Mouse (Mus musculus): Measurements from ENCODE around the gene Hsd17b2. TPM values are rescaled to one million over a fixed set of nuclear protein-coding genes. Genes with fewer than 3 reads are reported as not detected.

The Hsd17b2 gene
- not detected for total RNA-seq (2023)

DNA sequence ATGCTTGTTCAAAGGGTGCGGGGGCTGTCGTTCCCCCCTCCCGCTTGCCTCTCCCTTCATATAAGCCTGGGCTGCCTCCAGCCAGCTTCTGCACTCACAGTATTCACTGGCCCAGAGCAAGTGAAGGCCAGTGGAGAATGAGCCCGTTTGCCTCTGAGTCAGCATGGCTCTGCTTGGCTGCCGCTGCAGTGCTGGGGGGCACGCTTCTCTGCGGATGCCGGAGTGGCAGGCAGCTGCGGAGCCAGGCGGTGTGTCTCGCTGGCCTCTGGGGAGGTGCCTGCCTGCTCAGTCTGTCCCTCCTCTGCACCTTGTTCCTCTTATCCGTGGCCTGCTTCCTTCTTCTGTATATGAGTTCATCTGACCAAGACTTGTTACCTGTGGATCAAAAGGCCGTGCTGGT, at the start of gene Hsd17b2:
Gene Hsd17b2, plus strand, starts transcription at position 46 of the 400 bp plus-strand sequence.

DNA sequence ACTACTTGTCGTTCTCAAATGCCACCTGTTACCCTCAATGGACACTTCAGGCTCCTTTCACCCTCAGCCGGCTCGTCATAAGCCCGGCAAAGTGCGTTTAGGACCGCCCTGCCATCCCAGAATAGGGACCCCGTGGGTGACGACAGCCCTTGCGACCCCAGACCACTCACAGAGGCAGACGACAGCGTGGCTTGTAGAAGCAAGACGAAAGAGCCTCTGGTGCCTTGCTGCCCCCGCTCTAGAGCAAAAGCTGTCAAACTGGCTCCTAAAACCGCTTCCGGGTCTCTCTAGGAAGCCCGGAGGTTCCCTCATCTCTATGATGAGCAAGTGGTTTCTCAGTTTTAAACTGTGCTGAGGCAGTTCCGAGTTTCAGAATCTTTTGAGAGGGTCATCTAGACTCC, 28.3 kb upstream of the Hsd17b2 start, which contains the start of gene Sdr42e1:
Gene Sdr42e1, minus strand, starts transcription at position 260 of the 401 bp plus-strand sequence.

DNA sequence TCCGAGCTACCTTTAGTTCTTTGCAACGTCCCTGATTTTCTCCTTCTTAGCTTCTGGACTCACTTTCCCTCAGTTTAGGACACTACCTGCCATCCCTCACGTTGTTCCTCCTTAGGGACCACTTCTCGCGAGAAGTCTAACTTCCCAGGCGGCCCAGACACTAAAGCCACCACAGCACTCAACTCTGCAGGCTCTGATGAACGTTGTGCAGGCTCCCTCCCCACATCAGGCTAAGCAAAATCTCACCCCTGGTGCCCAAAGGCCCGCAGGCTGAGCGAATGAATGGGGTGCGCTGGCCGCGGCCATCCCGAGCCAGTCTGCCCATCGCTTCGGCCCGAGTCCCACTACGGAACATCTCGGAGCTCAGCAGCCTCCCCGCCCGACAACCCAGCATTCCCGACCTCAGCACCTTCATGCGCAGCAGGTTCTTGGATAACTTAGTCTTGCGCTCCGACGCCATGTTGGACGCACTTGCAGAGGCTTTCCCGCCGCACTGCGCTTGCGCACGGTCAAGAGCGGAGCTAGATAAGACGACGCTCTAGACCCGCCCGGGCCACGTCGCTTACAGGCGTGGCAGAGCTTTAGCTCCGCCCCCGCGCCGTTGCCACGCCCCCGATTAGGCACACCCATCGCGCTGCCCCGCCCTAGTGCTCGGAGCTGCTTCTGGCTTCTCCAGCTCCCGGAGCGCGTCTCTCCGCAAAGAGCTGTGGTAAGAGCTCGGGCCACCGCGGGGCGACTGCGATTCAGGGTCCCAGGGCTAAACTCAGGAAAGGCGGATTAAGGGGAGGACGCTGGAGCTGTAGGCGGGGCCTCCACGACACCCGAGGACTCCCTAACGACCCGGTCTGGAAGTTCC, 100.0 kb downstream of the Hsd17b2 start, which contains the start of gene Mphosph6:
Gene Mphosph6, minus strand, starts transcription at position 501 of the 856 bp plus-strand sequence.

Other genes with a start within 250 kb of the Hsd17b2 start
- 1 to 10 TPM; 3.1 to 5.3 TPM for gene Plcg2, start 203.6 kb upstream of the Hsd17b2 start, total RNA-seq (2023)
- gene Sdr42e1, start 28.2 kb upstream of the Hsd17b2 start, total RNA-seq (2023) = 1 to 10 TPM; 1.5 to 1.9 TPM
- gene Mphosph6, start 100.0 kb downstream of the Hsd17b2 start, total RNA-seq (2023) = 10 to 100 TPM; 21.0 to 25.7 TPM